8 mouse cellular contexts compared by ENCODE assay signal in the genomic region with DNA sequence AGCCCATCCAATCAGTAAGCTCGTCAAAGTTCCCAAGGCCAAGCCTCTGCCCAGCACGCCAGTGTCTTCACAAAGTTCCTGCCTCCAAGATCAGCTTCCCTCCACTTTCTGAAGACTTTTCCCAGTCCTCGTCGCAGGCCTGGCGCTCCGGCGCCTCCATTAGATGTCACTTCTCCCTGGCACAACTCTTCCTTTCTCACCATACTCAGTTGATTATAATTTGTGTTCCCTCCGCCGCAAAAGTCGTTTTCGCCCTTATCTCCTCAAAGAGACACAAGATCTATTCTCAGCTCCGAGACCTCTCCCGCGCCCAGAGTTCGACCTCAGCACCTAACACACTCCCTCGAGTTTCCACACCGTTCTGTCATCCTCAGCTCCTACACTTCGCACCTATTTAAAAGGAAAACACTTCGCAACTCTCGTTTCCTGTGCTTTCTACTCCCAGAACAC. TPM values are rescaled to one million over a fixed set of nuclear protein-coding genes. Genes with fewer than 3 reads are reported as not detected.
DNase-seq lines count a peak whose midpoint lies in the region; ATAC-seq lines count a peak whose summit lies in the region.

No protein-coding gene starts in this region.

- DNase-seq in left cerebral cortex, postnatal 36 days (ENCODE audit: low spot score in 2 of 2): peak; percentile 21 to 33
- DNase-seq in left cerebral cortex, adult 9 months (ENCODE audit: low spot score in 2 of 2): no peak
- peak; percentile 61 for DNase-seq in adrenal gland, postnatal 14 days
- no peak for DNase-seq in forebrain, embryonic 11.5 days (ENCODE audit: low spot score)
- peak; percentile 11 for DNase-seq in thymus, postnatal 0 days (ENCODE audit: low spot score)
- DNase-seq in cerebellum, adult 11-12 months: no peak

- peak overlapping the region; percentile 46; the same call in 1 of the 2 replicates for H3K27ac ChIP-seq in forebrain, embryonic 11.5 days (ENCODE audit: low read depth, low read length)
- peak overlapping the region; percentile 83 for H3K27ac ChIP-seq in kidney, embryonic 16.5 days (ENCODE audit: low read length)

- no peaks in the 10 kb centered on the region for H3K27me3 ChIP-seq in forebrain, embryonic 11.5 days (ENCODE audit: control insufficient read depth, insufficient read depth, low read length)
- H3K27me3 ChIP-seq in kidney, embryonic 16.5 days (ENCODE audit: insufficient read depth, low read length): no peaks in the 10 kb centered on the region

- H3K36me3 ChIP-seq in forebrain, embryonic 11.5 days (ENCODE audit: control insufficient read depth, insufficient read depth, low read length): no peaks in the 10 kb centered on the region
- no peaks in the 10 kb centered on the region for H3K36me3 ChIP-seq in kidney, embryonic 16.5 days (ENCODE audit: insufficient read depth, low read length)

- H3K4me1 ChIP-seq in forebrain, embryonic 11.5 days (replicated peaks; ENCODE audit: control insufficient read depth, insufficient read depth, low read length): peaks cover 6% of the 10 kb centered on the region; the same call in 1 of the 2 replicates
- peaks cover 20% of the 10 kb centered on the region for H3K4me1 ChIP-seq in kidney, embryonic 16.5 days (ENCODE audit: insufficient read depth, low read length)

- H3K9me3 ChIP-seq in forebrain, embryonic 11.5 days (ENCODE audit: control insufficient read depth, low read length): no peaks in the 10 kb centered on the region
- H3K9me3 ChIP-seq in kidney, embryonic 16.5 days (ENCODE audit: low read length): no peaks in the 10 kb centered on the region

- 2% methylated on average over 20 of the region's 20 CpGs for WGBS in forebrain, embryonic 11.5 days
- WGBS in kidney, embryonic 16.5 days: under 1% methylated on average over 20 of the region's 20 CpGs

- intact Hi-C loops in left cerebral cortex, postnatal 36 days (cut with DNase I): no loop called here

- no peak for ATAC-seq in forebrain, embryonic 11.5 days (replicated peaks; ENCODE audit: low FRiP score)
- no peak for ATAC-seq in kidney, embryonic 16.5 days (ENCODE audit: low FRiP score, low TSS enrichment)
- peak; percentile 8; the same call in 1 of the 2 replicates for ATAC-seq in megakaryocyte progenitor cell, adult 5-6 weeks (replicated peaks; ENCODE audit: poor library complexity)

- H3K9ac ChIP-seq in forebrain, embryonic 11.5 days (ENCODE audit: low read length): peak overlapping the region; percentile 92
- H3K9ac ChIP-seq in kidney, embryonic 16.5 days (replicated peaks; ENCODE audit: low read length): peak overlapping the region; percentile 90

- peak overlapping the region; percentile 94 for H3K4me3 ChIP-seq in forebrain, embryonic 11.5 days (ENCODE audit: low read depth, low read length)
- peak overlapping the region; percentile 89 for H3K4me3 ChIP-seq in kidney, embryonic 16.5 days (ENCODE audit: low read length)

- H3K4me2 ChIP-seq in forebrain, embryonic 11.5 days (ENCODE audit: low read depth, low read length, severe bottlenecking): peak overlapping the region; percentile 82
- H3K4me2 ChIP-seq in kidney, embryonic 16.5 days (replicated peaks; ENCODE audit: low read depth, low read length): peak overlapping the region; percentile 91

RNA-seq across cellular contexts. Expression of a gene that starts 0.9 kb away (rescaled TPM):
- 100 to 1,000 TPM; 205 to 222 TPM for total RNA-seq in left cerebral cortex, postnatal 36 days (2021)
- 142 and 151 TPM in 2 replicates for total RNA-seq in adrenal gland, postnatal 14 days (2021)
- polyA plus RNA-seq in forebrain, embryonic 11.5 days (2014; fragmentation: Nextera tagmentation; extraction: Ambion mirVana): 12.7 and 14.1 TPM in 2 replicates
- polyA plus RNA-seq in kidney, embryonic 16.5 days (2015; fragmentation: Nextera tagmentation; extraction: Ambion mirVana): 18.8 and 19.4 TPM in 2 replicates
- 27.6 and 32.4 TPM in 2 replicates for total RNA-seq in megakaryocyte progenitor cell, adult 5-6 weeks (2015)
- 46.4 and 57.5 TPM in 2 replicates for total RNA-seq in megakaryocyte progenitor cell, adult 5-6 weeks (2017)
- 16.7 and 20.8 TPM in 2 replicates for polyA plus RNA-seq in thymus, postnatal 0 days (2015; fragmentation: Nextera tagmentation; extraction: Ambion mirVana)

RNA-seq across cellular contexts. Expression of a gene that starts 18.4 kb away (rescaled TPM):
- total RNA-seq in left cerebral cortex, postnatal 36 days (2021): 10 to 100 TPM; 49.7 to 53.0 TPM
- 93.1 and 94.6 TPM in 2 replicates for total RNA-seq in adrenal gland, postnatal 14 days (2021)
- 371 and 373 TPM in 2 replicates for polyA plus RNA-seq in forebrain, embryonic 11.5 days (2014; fragmentation: Nextera tagmentation; extraction: Ambion mirVana)
- 286 and 293 TPM in 2 replicates for polyA plus RNA-seq in kidney, embryonic 16.5 days (2015; fragmentation: Nextera tagmentation; extraction: Ambion mirVana)
- total RNA-seq in megakaryocyte progenitor cell, adult 5-6 weeks (2015): 147 and 154 TPM in 2 replicates
- total RNA-seq in megakaryocyte progenitor cell, adult 5-6 weeks (2017): 128 and 132 TPM in 2 replicates
- polyA plus RNA-seq in thymus, postnatal 0 days (2015; fragmentation: Nextera tagmentation; extraction: Ambion mirVana): 383 and 386 TPM in 2 replicates

RNA-seq across cellular contexts. Expression of a gene that starts 36.7 kb away (rescaled TPM):
- 10 to 100 TPM; 15.7 to 24.8 TPM for total RNA-seq in left cerebral cortex, postnatal 36 days (2021)
- total RNA-seq in adrenal gland, postnatal 14 days (2021): 24.4 and 29.9 TPM in 2 replicates
- 7.8 and 9.7 TPM in 2 replicates for polyA plus RNA-seq in forebrain, embryonic 11.5 days (2014; fragmentation: Nextera tagmentation; extraction: Ambion mirVana)
- polyA plus RNA-seq in kidney, embryonic 16.5 days (2015; fragmentation: Nextera tagmentation; extraction: Ambion mirVana): 7.5 and 7.7 TPM in 2 replicates
- 6.0 and 8.1 TPM in 2 replicates for total RNA-seq in megakaryocyte progenitor cell, adult 5-6 weeks (2015)
- total RNA-seq in megakaryocyte progenitor cell, adult 5-6 weeks (2017): 8.4 and 9.3 TPM in 2 replicates
- polyA plus RNA-seq in thymus, postnatal 0 days (2015; fragmentation: Nextera tagmentation; extraction: Ambion mirVana): 1.1 and 1.6 TPM in 2 replicates

Comparison
In these comparisons a context has a peak if more than half of its experiments do, and no peak if none do; other contexts are left out.
1. DNase-seq: peak in left cerebral cortex, postnatal 36 days (2 of 2), adrenal gland, postnatal 14 days (single experiment) and thymus, postnatal 0 days (single experiment); none in left cerebral cortex, adult 9 months (0 of 2), forebrain, embryonic 11.5 days (single experiment) and cerebellum, adult 11-12 months (single experiment).